12 mouse cellular contexts compared by ENCODE assay signal in the genomic region with DNA sequence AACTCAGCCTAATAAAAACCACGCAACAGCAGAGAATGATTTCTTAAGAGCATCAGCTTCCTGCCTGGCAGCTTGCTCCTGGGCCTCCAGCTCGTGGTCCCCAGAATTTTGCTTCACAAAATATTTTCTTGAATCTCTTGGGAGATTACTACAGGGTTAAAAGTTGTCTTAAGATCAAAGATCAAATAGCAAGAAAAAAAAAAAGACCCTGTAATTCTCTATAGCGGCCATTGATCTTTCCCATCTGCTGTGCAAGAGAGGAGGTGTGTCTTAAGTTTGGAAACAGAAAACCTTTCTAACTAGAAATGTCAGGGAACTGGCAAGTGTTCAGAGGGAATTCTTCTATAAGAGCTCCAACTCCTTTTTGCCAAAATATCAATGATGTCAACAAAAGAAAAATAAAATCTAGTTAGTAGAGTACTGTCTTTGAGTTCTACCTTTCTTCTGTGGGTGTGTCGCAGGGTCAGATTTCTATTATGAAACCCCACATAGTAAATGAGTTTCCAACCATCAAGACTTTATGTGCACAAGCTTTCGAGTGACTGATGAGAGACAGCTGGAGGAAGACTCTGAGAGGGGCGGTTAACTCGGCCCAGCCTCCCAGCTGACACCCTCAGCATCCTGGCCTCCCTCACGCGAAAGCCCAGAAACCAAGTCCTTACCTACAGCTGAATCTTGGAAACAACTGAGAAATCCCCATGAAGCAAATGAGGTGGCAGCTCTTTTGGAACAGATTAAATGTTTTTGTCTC. TPM values are rescaled to one million over a fixed set of nuclear protein-coding genes. Genes with fewer than 3 reads are reported as not detected.
DNase-seq lines count a peak whose midpoint lies in the region; ATAC-seq lines count a peak whose summit lies in the region.
"Had no signal": no experiment of that assay in that cellular context is flagged by ENCODE, and none has a peak within 500 bp of the region (broad histone marks: within the 10 kb centered on the region; RNA-seq: fewer than 3 reads in every experiment).

No protein-coding gene starts in this region.

- no peak overlapping the region for H3K4me3 ChIP-seq in embryonic facial prominence, embryonic 15.5 days (replicated peaks)
- H3K4me3 ChIP-seq in stomach, embryonic 14.5 days (ENCODE audit: low read depth, low read length) = no peak overlapping the region
- H3K4me3 ChIP-seq in midbrain, embryonic 15.5 days = no peak overlapping the region
- H3K4me3 ChIP-seq in neural tube, embryonic 15.5 days (replicated peaks) = no peak overlapping the region
- H3K4me3 ChIP-seq: neural tube, embryonic 13.5 days had no signal

- peak overlapping the region; percentile 80 for H3K27ac ChIP-seq in embryonic facial prominence, embryonic 15.5 days (replicated peaks)
- H3K27ac ChIP-seq in stomach, embryonic 14.5 days (ENCODE audit: low read length) = peak overlapping the region; percentile 79
- H3K27ac ChIP-seq in midbrain, embryonic 15.5 days = no peak overlapping the region
- H3K27ac ChIP-seq in neural tube, embryonic 15.5 days (replicated peaks) = no peak overlapping the region
- H3K27ac ChIP-seq: macrophage; neural tube, embryonic 13.5 days had no signal

- peaks cover 29% of the 10 kb centered on the region for H3K4me1 ChIP-seq in embryonic facial prominence, embryonic 15.5 days
- H3K4me1 ChIP-seq in stomach, embryonic 14.5 days (ENCODE audit: control insufficient read depth, insufficient read depth, low read length) = peaks cover 22% of the 10 kb centered on the region
- no peaks in the 10 kb centered on the region for H3K4me1 ChIP-seq in midbrain, embryonic 15.5 days
- H3K4me1 ChIP-seq in neural tube, embryonic 15.5 days = peaks cover 13% of the 10 kb centered on the region; the same call in 1 of the 2 replicates

- WGBS in embryonic facial prominence, embryonic 15.5 days = 19% methylated on average over 9 of the region's 9 CpGs
- 19% methylated on average over 9 of the region's 9 CpGs for WGBS in stomach, embryonic 14.5 days
- 64% methylated on average over 9 of the region's 9 CpGs for WGBS in midbrain, embryonic 15.5 days
- WGBS in neural tube, embryonic 15.5 days = 47% methylated on average over 9 of the region's 9 CpGs

- H3K9me3 ChIP-seq in embryonic facial prominence, embryonic 15.5 days (replicated peaks) = peaks cover 7% of the 10 kb centered on the region; the same call in 1 of the 2 replicates
- H3K9me3 ChIP-seq in stomach, embryonic 14.5 days (ENCODE audit: control insufficient read depth, low read depth, low read length) = no peaks in the 10 kb centered on the region
- H3K9me3 ChIP-seq in midbrain, embryonic 15.5 days = no peaks in the 10 kb centered on the region
- no peaks in the 10 kb centered on the region for H3K9me3 ChIP-seq in neural tube, embryonic 15.5 days (replicated peaks)
- H3K9me3 ChIP-seq: neural tube, embryonic 13.5 days had no signal

- no peak overlapping the region for H3K9ac ChIP-seq in embryonic facial prominence, embryonic 15.5 days
- H3K9ac ChIP-seq in stomach, embryonic 14.5 days (replicated peaks; ENCODE audit: low read depth, low read length) = no peak overlapping the region
- H3K9ac ChIP-seq in midbrain, embryonic 15.5 days = no peak overlapping the region
- no peak overlapping the region for H3K9ac ChIP-seq in neural tube, embryonic 15.5 days (replicated peaks)
- H3K9ac ChIP-seq: neural tube, embryonic 13.5 days had no signal

- peak; percentile 67; the same call in 1 of the 2 replicates for ATAC-seq in embryonic facial prominence, embryonic 15.5 days (ENCODE audit: insufficient number of reproducible peaks, low FRiP score, low TSS enrichment, low read depth)
- peak; percentile 67; the same call in 1 of the 2 replicates for ATAC-seq in stomach, embryonic 14.5 days (ENCODE audit: insufficient number of reproducible peaks, insufficient read depth, low FRiP score, low read depth)
- ATAC-seq in midbrain, embryonic 15.5 days (replicated peaks) = no peak
- no peak for ATAC-seq in neural tube, embryonic 15.5 days (ENCODE audit: low FRiP score)

- H3K36me3 ChIP-seq in embryonic facial prominence, embryonic 15.5 days = no peaks in the 10 kb centered on the region
- no peaks in the 10 kb centered on the region for H3K36me3 ChIP-seq in stomach, embryonic 14.5 days (ENCODE audit: control insufficient read depth, insufficient read depth, low read length)
- H3K36me3 ChIP-seq in midbrain, embryonic 15.5 days (replicated peaks) = no peaks in the 10 kb centered on the region
- no peaks in the 10 kb centered on the region for H3K36me3 ChIP-seq in neural tube, embryonic 15.5 days
- H3K36me3 ChIP-seq: neural tube, embryonic 13.5 days had no signal

- peak; percentile 13 for DNase-seq in kidney, adult 9 months
- DNase-seq in kidney, adult 18-20 months = no peak
- DNase-seq in kidney, postnatal 10 days = peak; percentile 62
- DNase-seq in layer of hippocampus, postnatal 10 days (ENCODE audit: low spot score in 2 of 2) = no peak
- DNase-seq: adrenal gland, adult 2 months; cerebellum, adult 9-10 months had no signal

- H3K4me2 ChIP-seq in embryonic facial prominence, embryonic 15.5 days (replicated peaks) = no peak overlapping the region
- H3K4me2 ChIP-seq in stomach, embryonic 14.5 days (replicated peaks; ENCODE audit: low read depth, low read length) = no peak overlapping the region
- H3K4me2 ChIP-seq in midbrain, embryonic 15.5 days = no peak overlapping the region
- no peak overlapping the region for H3K4me2 ChIP-seq in neural tube, embryonic 15.5 days
- H3K4me2 ChIP-seq: neural tube, embryonic 13.5 days had no signal

- no peaks in the 10 kb centered on the region for H3K27me3 ChIP-seq in embryonic facial prominence, embryonic 15.5 days
- H3K27me3 ChIP-seq in stomach, embryonic 14.5 days (ENCODE audit: control insufficient read depth, insufficient read depth, low read length) = no peaks in the 10 kb centered on the region
- H3K27me3 ChIP-seq in midbrain, embryonic 15.5 days (replicated peaks) = no peaks in the 10 kb centered on the region
- H3K27me3 ChIP-seq in neural tube, embryonic 15.5 days (replicated peaks) = no peaks in the 10 kb centered on the region
- H3K27me3 ChIP-seq: neural tube, embryonic 13.5 days had no signal

RNA-seq across cellular contexts. Expression of gene Smyd3, which starts 59.4 kb away (rescaled TPM):
- 20.0 and 22.0 TPM in 2 replicates for polyA plus RNA-seq in embryonic facial prominence, embryonic 15.5 days (2015; fragmentation: Nextera tagmentation; extraction: Ambion mirVana)
- 22.9 and 24.0 TPM in 2 replicates for polyA plus RNA-seq in stomach, embryonic 14.5 days (2014; fragmentation: Nextera tagmentation; extraction: Ambion mirVana)
- 23.5 and 24.8 TPM in 2 replicates for polyA plus RNA-seq in midbrain, embryonic 15.5 days (2015; fragmentation: Nextera tagmentation; extraction: Ambion mirVana)
- total RNA-seq in layer of hippocampus, postnatal 10 days (2021) = 10 to 100 TPM; 21.8 to 26.0 TPM
- 26.0 and 26.7 TPM in 2 replicates for polyA plus RNA-seq in neural tube, embryonic 15.5 days (2015; fragmentation: Nextera tagmentation; extraction: Ambion mirVana)

Comparison
In these comparisons a context has a peak if more than half of its experiments do, and no peak if none do; other contexts are left out.
1. DNase-seq: peak in kidney, adult 9 months (single experiment) and kidney, postnatal 10 days (single experiment); none in kidney, adult 18-20 months (single experiment) and layer of hippocampus, postnatal 10 days (0 of 2).
2. ATAC-seq: peak in embryonic facial prominence, embryonic 15.5 days (single experiment) and stomach, embryonic 14.5 days (single experiment); none in midbrain, embryonic 15.5 days (single experiment) and neural tube, embryonic 15.5 days (single experiment).
3. H3K27ac ChIP-seq: peak in embryonic facial prominence, embryonic 15.5 days (single experiment) and stomach, embryonic 14.5 days (single experiment); none in midbrain, embryonic 15.5 days (single experiment) and neural tube, embryonic 15.5 days (single experiment).